Mouse (Mus musculus) kidney, postnatal 25 days (tissue): ENCODE results near the gene Pmepa1.

Experiments used
- DNase-seq, 2 experiments: peaks; one replicate each; pipeline ENCODE4 v3.0.0; 2021; ENCODE audit warnings: mixed read lengths in 2 of 2

Pmepa1 gene

DNA sequence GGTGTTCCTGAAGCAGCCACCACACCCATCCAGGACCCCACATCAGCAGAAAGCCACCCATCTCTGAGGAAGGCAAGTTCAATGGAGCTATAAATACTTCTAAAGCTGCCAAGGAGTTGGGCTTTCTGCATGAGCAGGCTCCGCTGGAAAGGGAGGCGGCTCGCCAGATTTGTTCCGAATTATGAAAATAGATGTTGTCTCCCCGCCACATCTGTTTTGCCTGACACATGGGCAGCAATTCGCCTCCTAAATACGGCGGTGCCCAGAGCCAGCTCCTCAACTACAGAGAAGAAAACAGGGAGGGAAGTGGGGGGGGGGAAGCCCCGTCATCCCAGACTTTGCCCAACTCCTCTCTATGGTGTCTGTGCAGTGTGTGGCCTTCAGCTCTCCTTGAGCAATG is 24.7 kb downstream of the Pmepa1 start:
- peak; percentile 51 to 67 for DNase-seq

DNA sequence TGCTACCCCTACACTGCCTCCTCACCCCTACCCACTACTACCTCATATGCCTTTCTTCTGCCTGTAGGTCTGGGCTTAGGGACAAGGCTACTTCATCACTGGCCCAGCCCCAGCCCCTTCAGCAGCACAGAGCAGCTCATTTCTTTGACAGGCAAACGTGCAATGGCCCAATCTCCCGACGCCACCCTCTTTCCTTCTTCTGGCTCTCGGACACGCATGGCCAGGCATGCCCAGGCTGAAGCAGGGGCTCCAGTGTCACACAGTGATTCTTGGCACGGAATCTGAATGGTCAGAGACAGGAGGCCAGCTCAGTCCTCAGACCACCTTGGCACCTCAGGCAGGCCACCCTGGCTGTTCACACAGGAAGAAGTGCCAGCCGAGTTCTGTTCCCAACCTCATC is 25.2 kb downstream of the Pmepa1 start:
- DNase-seq = peak in 1 of 2 experiments; percentile 67

DNA sequence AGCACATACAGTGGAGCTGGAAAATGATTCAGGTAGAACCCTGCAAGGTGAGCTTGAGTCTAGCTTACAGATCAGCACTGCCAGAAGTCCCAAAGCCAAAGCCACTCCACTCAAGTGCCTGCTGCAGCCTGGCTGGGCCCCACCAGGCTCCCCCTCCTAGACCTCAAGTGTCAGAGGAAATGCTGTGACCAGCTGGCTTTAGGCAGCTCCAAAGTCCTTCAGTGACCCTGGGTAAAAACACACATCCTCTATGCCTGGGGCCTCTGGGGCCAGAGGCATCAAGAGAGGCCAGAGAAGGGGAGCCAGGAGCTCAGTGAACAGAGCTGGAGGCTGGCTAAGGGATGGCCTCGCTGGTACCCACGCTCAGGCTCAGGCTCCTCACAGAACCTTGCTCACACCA is 25.9 kb downstream of the Pmepa1 start:
- DNase-seq = no peak

DNA sequence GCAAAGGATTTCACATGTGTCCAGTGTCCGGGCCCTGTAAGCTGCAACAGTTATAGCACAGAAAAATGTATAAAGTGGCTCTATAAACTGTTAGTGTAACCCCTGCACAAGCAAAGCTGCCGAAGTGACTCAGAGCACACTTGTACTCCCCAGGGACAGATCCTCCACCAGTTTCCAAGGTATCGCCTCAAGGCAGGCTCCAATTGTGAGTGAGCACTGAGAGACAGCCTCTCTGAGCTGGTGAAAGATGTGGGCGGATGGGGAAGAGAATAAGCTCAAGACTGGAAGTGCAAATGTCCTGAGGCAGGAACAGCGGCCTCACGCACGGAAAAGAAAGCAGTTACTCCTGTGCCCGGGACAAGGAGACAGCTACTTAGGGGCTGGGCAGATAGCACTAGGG is 26.4 kb downstream of the Pmepa1 start:
- no peak for DNase-seq

DNA sequence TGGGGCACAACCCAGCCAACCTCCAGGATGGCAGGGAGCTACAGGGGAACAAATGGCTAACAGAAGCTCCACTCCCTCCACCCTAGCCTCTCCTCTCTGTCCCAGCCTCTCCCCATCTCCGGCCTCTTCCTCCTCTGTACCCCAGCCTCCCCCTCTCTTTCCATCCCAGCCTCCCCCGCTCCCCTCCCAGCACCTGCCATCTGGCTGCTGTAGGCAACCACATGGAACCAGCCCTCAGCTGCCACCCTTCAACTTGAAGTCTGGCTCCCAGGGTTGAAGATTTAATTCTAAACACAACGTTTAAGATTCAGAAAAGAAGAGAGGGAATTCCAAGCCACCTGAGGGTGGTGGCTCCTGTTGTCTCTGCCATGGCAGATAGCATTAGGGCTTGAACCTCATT is 26.9 kb downstream of the Pmepa1 start:
- no peak for DNase-seq

DNA sequence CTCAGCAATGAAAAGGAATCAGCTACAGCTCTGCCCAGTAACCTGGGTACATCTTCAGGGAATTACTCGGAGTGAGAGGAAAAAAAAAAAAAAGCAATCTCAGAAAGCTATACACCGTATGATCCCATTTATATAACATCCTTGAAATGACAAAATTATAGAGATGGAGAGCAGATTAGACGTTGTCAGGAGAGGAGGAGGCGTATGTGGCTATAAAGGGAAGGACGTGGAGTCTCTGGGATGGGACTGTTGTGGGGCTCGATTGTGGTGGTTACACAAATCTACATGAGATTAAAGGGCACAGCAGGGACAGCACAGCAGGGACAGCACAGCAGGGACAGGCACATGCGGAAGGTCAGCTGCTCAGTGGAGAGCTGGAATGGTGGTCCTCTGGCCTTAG is 27.5 kb downstream of the Pmepa1 start:
- no peak for DNase-seq

DNA sequence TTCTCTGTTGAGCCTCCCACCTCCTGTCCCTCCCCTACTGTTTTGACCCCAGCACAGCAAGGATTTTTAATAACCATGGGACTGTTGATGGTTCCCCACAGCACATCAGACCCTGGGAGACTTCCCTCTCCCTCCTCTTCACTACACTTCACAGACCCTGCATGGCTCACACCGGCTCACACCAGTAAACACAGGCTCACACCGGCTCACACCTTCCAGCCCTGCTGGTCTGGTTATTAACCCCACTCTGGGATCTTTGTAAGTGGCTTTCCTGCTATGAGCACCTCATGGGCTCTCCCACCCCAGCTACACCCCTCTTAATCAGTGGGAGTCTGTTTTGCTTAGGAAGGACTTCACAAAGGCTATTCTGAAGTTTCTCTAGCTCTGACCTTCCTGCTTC is 28.4 kb downstream of the Pmepa1 start:
- peak; percentile 62 to 77 for DNase-seq

DNA sequence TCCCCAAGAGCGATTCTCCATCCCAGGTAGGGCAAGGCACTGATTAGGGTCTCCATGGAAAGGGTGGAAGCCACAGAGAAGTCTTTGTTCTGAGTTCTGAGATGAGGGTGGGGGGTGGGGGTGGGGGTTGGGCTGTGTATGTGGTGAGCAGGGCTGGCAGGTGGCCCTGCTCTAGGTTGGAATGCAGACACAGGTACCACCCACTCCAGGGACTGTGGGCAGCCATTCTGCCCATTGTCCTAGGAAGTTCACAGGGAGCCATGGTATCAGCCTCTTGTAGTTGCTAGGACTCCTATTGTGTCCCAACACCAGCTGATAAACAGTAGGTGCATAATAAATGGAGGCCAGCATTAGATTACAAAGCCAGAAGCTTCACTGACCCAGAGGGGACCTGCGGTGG is 29.1 kb downstream of the Pmepa1 start:
- no peak for DNase-seq

DNA sequence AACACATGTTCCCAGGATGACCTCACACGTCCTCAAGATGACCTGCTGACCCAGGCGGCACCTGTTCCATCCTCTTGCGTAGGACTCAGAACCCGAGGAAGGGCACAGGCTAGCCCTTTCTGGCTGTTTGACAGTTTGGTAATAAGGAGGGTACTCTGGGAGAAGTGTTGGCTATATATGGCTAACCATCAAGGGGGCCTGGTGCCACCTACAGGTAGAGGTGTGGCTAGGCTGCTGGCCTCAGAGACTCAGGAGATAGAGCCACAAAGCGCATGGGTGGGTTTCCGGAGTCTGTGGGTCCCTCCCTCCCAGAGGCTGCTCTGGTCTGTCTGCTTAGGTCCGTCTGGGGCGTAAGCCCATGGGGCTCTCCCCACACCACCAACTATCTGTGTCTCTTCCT is 29.6 kb downstream of the Pmepa1 start:
- no peak for DNase-seq

DNA sequence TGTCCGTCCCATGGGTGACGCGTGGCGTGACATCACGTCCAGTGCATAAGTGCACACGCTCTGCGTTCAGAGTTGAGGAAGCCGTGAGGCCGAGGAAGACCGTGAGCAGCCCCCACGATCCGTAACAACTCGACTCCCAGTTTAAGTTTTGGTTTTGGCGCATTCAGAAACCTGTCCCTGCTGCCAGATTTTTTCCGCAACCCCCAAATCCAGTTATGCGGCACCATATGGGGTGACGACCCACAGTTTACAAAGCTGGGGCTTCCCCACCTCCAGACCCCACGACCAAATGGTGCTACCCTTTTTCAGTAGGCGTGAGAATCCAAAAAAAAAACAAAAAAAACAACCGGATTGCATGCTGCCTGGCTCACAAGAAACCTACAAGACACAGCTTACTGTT is 31.1 kb downstream of the Pmepa1 start:
- DNase-seq = no peak

DNA sequence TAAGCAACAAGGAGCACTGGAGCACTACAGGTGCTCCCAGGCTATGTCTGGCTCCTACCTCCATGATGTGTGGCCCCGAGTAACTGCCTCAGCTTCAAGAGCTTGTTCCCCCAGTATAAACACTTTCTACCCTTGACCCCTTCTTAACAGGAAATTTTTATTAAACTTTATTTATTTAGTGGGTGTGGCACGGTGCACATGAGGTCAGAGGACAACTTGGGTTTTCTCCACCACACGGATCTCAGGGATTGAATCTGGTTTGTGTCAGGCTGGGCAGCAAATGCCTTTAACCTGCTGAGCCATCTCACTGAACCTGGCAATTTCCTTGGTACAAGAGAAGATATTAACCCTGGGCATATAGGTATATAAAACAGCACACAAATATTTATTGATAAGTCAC is 32.2 kb downstream of the Pmepa1 start:
- no peak for DNase-seq

DNA sequence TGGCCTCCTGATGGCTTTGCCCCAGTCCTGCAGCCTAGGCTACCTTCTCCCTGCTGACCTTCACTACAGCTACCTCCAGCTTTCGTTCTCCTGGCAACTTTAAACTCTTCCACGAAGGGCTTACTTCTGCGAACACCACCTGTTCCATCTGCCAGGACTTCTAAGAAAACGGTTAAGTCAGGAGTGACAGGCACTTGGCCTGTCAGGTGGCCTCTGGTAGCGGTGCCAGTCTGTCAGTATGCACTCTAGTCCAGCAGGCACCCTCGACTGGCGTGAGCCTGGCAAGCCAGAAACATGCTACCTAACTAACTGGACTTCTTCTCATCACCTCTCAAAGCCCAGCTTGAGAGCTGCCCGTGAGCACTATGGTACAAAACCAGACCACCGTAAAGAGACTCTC is 32.7 kb downstream of the Pmepa1 start:
- DNase-seq = peak in 1 of 2 experiments; percentile 65

DNA sequence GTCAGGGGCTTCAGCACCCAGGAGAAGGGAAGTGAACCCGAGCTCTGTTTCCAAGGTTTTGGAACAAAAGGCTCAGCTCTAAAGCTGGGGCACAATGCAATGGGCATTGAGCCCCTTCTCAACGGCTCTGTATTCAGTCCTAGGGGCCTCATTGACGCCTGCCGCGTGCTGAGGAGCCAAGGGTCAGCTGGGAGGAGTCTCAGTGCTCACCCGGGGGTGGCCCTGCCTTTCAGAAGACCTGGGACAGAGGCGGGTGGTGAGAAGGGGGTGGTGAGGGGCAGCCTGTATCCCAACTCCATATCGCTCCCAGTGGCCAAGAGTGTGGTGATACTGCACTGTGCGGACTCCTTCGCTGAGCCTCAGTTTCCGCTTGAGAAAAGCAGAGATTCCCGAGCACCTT is 33.5 kb downstream of the Pmepa1 start:
- peak in 1 of 2 experiments; percentile 55 for DNase-seq

DNA sequence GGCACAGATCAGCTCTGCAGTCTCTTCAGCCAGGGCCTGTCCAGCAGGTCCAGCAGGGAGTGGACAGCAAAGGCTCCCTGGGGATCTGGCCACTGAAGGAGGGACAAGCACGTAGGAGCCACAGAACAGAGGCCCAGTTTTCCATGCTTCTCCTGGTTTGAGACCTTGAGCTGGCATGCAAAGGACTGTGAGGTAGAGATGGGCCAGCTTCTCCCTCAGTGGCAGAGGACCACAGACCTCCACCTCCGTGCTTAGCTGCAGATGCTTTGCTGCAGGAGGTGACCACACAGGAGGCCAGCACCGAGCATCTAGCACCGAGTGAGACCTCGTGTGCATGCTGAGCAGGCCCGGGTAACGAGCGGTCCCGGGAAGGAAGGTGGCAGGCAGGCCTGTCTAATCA is 35.6 kb downstream of the Pmepa1 start:
- peak in 1 of 2 experiments; percentile 33 for DNase-seq

DNA sequence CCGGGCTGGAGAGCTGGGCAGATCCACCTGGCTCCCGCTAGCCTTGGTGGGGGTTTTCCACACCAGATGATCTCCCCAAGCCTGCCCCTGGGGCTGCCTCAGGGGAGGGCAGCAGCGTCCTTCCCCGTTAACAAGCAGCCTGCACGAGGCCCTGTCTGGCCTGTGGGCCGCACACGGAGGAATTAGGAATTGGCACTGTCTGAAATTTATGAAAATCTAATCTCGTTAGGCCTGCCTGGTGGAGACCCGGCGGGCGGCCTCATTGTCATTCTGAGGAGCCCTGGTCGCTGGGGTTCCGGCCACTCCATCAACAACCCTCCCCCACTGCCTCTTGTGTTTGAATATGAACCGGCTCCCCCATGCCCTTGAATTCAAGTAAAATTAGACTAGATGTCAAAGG is 37.8 kb downstream of the Pmepa1 start:
- DNase-seq = peak in 1 of 2 experiments; percentile 42

DNA sequence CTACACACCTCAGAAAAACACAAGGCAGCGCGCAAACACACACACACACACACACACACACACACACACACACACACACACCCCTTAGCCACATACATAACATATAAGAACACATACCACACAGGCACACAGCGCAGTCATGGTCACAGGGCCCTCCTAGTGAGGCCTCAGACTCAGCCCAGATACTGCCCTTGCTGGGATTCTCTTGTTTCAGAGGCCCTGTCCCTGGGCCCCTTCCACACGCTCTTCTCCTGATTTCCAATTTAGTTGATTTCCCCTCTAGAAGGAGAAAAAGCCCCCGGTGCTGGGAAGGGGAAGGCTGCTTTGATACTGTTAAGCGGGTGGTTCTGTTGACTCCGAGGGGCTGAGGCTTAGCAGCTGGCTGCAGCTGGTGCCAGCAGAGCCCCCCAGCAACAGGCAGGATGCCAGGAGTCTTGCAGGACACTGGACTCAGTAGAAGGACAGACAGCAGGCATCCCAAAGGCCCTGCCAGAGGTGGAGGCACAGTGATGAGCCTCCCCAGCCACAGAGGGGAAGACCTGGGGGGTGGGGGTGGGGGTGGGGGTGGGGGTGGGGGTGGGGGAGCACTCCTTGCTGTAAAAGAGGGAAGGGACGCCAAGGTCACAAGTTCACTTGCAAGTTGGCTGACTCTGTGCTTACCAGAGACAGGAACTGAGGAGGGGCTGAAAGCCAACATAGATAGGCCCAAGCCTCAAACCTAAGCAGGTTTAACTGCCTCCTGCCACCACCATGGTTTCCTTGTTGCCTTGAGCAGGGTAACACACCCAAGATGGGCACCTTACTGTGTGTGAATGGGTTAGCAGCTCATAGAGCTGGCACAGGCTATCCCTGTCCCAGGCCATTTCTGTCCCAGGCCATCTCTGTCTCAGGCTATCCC is 40.6 kb downstream of the Pmepa1 start:
- DNase-seq = no peak

DNA sequence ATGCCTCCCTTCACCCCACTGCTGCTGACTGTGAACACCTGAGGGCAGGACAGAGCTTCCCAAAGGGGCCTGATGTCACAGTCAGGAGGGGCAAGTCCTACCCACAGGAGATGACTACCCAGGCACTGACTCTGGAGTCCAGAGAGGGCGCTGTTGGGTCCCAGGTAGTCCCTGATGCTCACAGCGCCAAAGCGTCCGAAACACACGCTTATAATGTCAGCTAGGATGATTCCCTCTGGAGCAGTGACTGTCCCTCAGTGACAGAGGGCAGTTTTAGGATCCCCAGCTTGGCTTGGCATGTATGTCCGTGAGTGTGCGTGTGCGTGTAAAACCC is 43.6 kb downstream of the Pmepa1 start:
- no peak for DNase-seq

DNA sequence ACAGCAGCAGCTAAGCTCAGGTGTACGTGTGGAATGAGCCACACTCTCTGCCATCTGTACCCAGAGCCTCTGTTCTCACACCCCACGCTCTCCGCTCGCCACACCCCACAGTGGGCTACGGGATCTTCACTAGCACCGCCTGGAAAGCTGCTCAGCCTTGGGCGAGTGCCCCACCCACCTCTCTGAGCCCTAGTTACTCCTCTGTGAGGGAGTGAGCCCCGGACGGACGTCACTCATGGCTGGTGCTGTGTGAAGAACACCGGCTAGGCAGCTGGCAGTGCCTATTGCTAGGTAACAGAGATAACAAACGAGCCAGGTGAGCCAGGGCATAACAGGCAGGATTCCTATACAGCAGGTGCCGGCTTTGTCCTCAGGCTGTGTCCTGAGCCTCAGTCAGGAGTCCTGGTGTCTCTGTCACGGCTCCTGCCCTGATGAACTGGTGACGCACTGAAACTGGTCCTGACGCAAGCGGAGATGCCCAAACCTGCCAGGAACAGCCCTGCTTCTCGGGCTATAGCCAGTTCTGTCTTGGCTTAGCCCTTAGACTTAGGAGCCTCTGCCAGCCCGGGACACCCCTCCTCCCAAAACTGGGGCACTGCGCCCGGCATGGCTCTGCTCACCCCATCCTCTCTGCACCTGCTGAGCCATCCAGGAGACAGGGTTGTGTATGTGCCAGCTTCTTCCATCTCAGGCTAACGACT is 44.1 kb downstream of the Pmepa1 start:
- DNase-seq = peak in 1 of 2 experiments; percentile 46

DNA sequence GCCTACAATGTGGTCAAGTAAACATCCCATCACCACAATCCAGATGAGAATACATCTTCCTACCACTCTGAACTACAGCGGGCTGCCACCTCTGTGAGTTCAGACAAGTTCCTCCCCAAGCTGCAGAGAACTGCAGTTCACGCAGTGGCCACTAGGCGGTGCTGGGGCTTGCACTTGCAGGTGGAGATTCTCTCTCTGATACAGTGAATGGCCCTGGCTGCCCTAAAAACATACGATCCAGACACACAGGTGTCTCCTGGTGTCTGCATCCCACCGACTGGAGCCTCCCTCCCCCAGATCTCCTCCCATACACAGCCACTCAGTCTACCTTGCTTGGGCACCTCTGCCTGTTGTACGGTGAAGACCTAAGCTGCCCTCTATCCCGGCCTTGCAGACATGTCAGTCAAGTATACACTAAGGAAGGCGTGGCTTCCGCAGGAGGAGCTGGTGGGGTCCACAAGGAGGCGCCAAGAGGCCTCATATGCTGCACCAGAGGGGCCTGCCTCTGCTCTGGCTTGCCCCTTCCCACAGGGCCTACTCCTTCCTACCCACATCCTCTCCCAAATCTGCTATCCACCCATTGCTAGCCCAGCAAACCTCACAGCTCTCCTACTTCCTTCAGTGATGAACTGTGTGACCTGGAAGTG is 46.6 kb downstream of the Pmepa1 start:
- DNase-seq = peak; percentile 91 to 96

DNA sequence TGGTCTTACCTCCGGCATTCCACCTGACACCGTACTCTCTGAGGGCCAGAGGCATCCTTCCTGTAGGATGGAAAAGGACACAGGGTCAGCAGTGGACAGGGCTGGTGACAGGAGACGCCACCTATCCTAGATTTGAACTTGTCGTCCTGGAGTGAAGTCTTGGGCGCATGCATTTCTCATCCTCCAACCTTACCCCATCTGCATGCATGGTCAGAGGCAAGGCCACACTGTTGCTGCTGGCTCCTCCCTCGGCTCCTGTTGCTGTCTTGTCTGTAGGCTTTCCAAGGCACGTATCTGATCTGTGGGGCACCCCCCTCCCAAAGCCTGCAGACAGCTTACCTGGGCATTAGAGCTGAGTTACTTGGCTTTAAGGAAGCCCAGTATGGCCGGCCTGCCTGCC is 47.8 kb downstream of the Pmepa1 start:
- DNase-seq = no peak

DNA sequence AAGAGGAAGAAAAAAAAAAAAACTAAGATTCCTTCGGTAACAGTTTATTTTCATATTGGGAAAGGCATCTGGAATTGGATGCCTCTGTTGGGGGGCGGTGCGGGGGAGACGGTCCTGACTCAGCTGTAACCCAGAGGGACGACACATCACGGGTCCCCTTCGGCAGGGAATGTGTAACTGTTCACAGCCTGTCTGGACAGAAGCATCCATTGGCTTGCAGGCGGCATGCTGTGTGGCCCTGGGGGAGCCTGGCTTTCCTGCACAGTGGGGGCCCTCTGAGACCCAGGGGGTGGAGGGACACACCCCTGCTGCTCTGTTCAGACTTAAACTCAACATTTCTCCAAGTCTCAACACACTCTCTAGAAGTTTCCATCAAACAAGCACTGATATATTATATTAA is 49.5 kb downstream of the Pmepa1 start:
- no peak for DNase-seq

DNA sequence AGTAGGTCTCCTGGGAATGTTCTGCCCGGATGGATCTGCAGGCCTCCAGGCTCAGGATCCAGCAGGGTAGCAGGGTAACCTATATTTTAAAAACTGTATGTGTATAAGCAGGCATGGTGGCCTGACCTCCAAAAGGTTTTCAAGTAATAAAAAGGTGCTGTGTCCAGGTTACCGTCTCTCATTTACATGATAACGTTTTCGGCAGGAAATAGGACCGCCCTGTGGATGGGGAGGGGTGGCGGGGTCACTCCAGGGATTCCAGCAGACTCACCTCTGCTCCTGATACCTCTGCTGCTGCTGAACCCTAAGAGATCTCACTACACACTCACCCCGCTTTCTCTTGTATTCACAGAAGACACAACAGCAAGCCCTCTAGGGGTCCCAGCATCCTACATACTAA is 50.4 kb downstream of the Pmepa1 start:
- no peak for DNase-seq

DNA sequence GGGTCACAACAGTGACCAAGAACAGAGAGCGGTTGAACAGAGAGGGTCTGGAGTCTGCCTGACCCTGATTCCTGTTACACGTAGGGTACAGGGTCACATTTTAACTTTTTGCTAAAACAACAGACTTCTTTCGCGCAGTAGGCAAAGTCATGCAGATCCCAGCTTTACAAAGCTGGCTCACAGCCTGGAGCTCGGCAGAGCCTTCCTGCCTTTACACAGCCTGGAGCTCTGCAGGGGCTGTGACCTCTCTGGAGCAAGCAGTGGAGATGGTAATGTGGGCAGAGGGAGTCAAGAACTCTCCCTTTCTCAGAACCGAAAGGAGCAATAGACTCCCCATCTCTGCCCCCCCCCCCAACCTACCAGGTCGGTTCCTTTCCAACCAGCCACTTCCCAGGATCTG is 51.5 kb downstream of the Pmepa1 start:
- no peak for DNase-seq

DNA sequence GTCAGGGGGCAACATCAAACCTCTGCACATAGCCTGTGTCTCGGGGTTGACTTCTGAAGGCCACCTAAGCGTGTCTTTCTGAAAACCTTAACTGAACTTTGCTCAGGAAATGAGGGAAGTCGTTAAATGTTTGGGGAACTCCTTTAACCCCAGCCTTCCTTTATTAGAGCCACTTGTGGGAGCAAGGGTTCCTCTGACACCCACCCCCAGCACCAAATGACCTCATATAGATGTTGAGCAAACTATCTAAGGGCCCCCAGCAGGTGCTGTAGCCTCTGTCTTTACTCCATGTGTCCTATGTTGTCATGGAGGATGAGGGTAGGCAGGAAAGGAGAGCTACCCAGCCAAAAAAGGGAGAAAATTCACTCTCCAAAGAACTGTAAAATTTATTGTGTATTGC is 52.2 kb downstream of the Pmepa1 start:
- no peak for DNase-seq
